Mouse (Mus musculus) testis, postnatal 14 days (tissue): ENCODE measurements at regions not wholly inside any gene's neighbourhood (a gene's known extent, or its start where the extent isn't known, plus 50 kb on each side); places are given as distances from the start of the nearest gene placed in this dataset.

Experiments
- DNase-seq: peaks from one replicate; pipeline ENCODE4 v3.0.0; 2021; ENCODE audit warnings: low spot score

- DNase-seq = no peak
Observed at GRCm38 (mm10) chr4:64599222-64599621, 524.8 kb upstream of the Pappa start.

- no peak for DNase-seq
Observed at GRCm38 (mm10) chr4:64622771-64623170, 501.2 kb upstream of the Pappa start.

- DNase-seq = no peak
Observed at GRCm38 (mm10) chr4:64632189-64632588, 491.8 kb upstream of the Pappa start.

GRCm38 (mm10) chr4:64635256-64635962, 488.6 kb upstream of the Pappa start:
- DNase-seq = no peak

GRCm38 (mm10) chr4:64640056-64640455, 483.9 kb upstream of the Pappa start:
- DNase-seq = no peak

GRCm38 (mm10) chr4:64640976-64641375, 483.0 kb upstream of the Pappa start:
- no peak for DNase-seq

GRCm38 (mm10) chr4:64645141-64645540, 478.8 kb upstream of the Pappa start:
- DNase-seq = no peak

GRCm38 (mm10) chr4:64654157-64654556, 469.8 kb upstream of the Pappa start:
- no peak for DNase-seq

- DNase-seq = no peak
Observed at GRCm38 (mm10) chr4:64655534-64655933, 468.4 kb upstream of the Pappa start.

GRCm38 (mm10) chr4:64663722-64664121, 460.3 kb upstream of the Pappa start:
- DNase-seq = no peak

GRCm38 (mm10) chr4:64667998-64668397, 456.0 kb upstream of the Pappa start:
- DNase-seq = no peak

GRCm38 (mm10) chr4:64669722-64670121, 454.3 kb upstream of the Pappa start:
- DNase-seq = no peak

- no peak for DNase-seq
Observed at GRCm38 (mm10) chr4:64676438-64676837, 447.5 kb upstream of the Pappa start.

GRCm38 (mm10) chr4:64676881-64677280, 447.1 kb upstream of the Pappa start:
- DNase-seq = no peak

GRCm38 (mm10) chr4:64684654-64685053, 439.3 kb upstream of the Pappa start:
- DNase-seq = no peak

- DNase-seq = no peak
Observed at GRCm38 (mm10) chr4:64696134-64696533, 427.8 kb upstream of the Pappa start.

GRCm38 (mm10) chr4:64723296-64723695, 400.7 kb upstream of the Pappa start:
- DNase-seq = no peak

GRCm38 (mm10) chr4:64724851-64725250, 399.1 kb upstream of the Pappa start:
- DNase-seq = no peak

GRCm38 (mm10) chr4:64755986-64756385, 368.0 kb upstream of the Pappa start:
- DNase-seq = no peak

- no peak for DNase-seq
Observed at GRCm38 (mm10) chr4:64768610-64769009, 355.4 kb upstream of the Pappa start.

GRCm38 (mm10) chr4:64803886-64804285, 320.1 kb upstream of the Pappa start:
- DNase-seq = no peak

- no peak for DNase-seq
Observed at GRCm38 (mm10) chr4:64804996-64805395, 319.0 kb upstream of the Pappa start.

GRCm38 (mm10) chr4:64807148-64807547, 316.8 kb upstream of the Pappa start:
- DNase-seq = no peak

- DNase-seq = no peak
Observed at GRCm38 (mm10) chr4:64811974-64812373, 312.0 kb upstream of the Pappa start.
